Mouse (Mus musculus) macrophage (primary cell): ENCODE measurements around the gene Atg9b. TPM values are rescaled to one million over a fixed set of nuclear protein-coding genes. Genes with fewer than 3 reads are reported as not detected.

Experiments
- H3K27ac ChIP-seq: fragments of 350-480 bp; formaldehyde crosslinking; 2 replicates; pipeline ENCODE4 v1.9.0; 2021
- H3K36me3 ChIP-seq: fragments of 350-480 bp; formaldehyde crosslinking; 2 replicates; pipeline ENCODE4 v1.9.0; 2021; ENCODE audit errors: inconsistent target
- H3K4me3 ChIP-seq: fragments of 350-480 bp; formaldehyde crosslinking; 2 replicates; pipeline ENCODE4 v1.9.0; 2021; ENCODE audit errors: inconsistent target
- H3K79me2 ChIP-seq: fragments of 350-480 bp; formaldehyde crosslinking; 2 replicates; pipeline ENCODE4 v1.9.0; 2021; ENCODE audit errors: inconsistent target
- WGBS: methylation state at CpG from one replicate; pipeline ENCODE4 v1.1.7; 2026; ENCODE audit warnings: inconsistent platforms; ENCODE audit not compliant: missing documents; 5-methylcytosine and 5-hydroxymethylcytosine counted together
- polyA plus RNA-seq: library from polyadenylated mRNA; stranded (reverse); fragments of 250-400 nt; gene quantifications from 3 replicates; pipeline ENCODE4 v1.2.4, GENCODE M21; 2018; ENCODE audit warnings: inconsistent platforms

The Atg9b gene
- polyA plus RNA-seq, 1 experiment from 2014 or later: 1.4 TPM

DNA sequence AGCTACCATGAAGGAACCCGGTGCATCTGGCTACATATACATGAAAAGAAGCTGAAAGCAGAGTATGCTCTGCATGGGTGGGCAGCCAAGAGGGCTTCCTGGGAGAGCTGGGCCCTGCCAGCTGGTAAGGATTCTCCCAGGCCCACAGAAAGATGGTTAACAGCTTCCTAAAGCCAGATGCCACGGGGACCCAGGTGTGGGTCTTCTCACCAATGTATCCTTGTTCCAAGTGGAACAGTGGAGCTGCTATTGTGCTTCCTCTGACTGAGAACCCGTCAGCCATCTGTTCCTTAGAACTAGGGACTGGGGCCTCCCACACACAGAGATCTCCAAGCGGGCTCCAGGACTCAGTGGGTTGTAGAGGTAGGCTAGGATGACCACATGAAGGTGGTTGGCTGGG, 35.2 kb downstream of the Atg9b start:
- Histone ChIP-seq H3K36me3 (no peaks in the 10 kb centered on the region), H3K79me2 (no peaks in the 10 kb centered on the region), H3K4me3 (no peak overlapping the region), H3K27ac (no peak overlapping the region)
- 71% methylated on average over 4 of the region's 4 CpGs for WGBS

DNA sequence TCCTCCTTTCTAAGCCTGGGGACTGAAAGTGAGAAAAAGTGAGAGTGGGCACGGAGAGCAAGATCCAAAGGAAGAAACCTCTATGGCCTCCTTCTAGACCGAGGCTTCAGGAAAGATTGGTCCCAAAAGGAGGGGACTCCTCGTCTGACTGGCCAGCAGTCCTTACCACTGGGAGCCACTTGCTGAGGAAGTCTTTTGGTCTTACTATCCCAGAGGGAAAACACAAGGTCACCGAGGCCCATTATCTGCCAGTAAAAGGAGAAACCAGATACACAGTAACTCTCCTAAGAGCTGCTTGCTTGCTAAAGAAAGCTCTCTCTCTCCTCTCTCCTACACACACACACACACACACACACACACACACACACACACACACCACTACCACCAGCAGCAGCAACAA, 38.6 kb downstream of the Atg9b start:
- Histone ChIP-seq H3K36me3 (no peaks in the 10 kb centered on the region), H3K27ac (no peak overlapping the region), H3K79me2 (no peaks in the 10 kb centered on the region), H3K4me3 (no peak overlapping the region)
- WGBS: 74% methylated on average over 4 of the region's 4 CpGs

DNA sequence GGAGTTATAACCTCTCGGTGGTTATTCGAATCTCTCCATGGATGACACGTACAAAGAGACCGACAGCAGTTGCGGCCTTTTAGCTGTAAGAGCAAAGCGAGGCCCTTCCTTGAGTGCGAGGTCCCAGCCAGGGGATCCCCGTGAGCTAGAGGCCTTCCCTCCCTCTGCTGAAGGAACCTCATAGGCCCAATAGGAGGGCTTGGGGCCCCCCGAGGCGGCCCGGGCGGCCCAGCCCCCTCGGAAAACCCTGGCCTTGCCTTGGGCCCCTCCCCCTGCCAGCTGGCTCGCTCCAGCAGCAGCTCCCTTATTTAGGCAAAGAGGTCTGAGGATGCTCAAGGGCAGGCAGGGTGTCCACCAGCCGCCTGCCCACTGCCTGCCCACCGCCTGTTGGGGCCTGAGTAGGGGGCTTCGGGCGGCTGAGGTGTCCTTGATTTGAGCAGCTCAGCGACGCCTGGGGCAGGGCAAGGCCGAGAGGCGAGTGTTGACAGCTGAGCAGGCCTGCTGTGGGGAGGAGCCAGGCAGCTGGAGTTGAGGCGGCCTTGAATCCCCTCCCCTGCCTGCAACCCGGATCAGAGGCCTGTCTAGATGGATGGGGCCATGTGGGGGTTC, 39.6 kb downstream of the Atg9b start:
- H3K79me2 ChIP-seq: no peaks in the 10 kb centered on the region
- no peak overlapping the region for H3K27ac ChIP-seq
- H3K4me3 ChIP-seq: no peak overlapping the region
- WGBS: 19% methylated on average over 24 of the region's 24 CpGs
- H3K36me3 ChIP-seq: no peaks in the 10 kb centered on the region

- Histone ChIP-seq H3K27ac (no peak overlapping the region), H3K36me3 (no peaks in the 10 kb centered on the region), H3K79me2 (no peaks in the 10 kb centered on the region), H3K4me3 (no peak overlapping the region)
- 2% methylated on average over 40 of the region's 41 CpGs for WGBS
Observed at GRCm38 (mm10) chr5:24351701-24352171, 40.2 kb downstream of the Atg9b start.

- WGBS: 1% methylated on average over 53 of the region's 53 CpGs
- Histone ChIP-seq H3K79me2 (no peaks in the 10 kb centered on the region), H3K4me3 (no peak within 1 kb of the TSS), H3K36me3 (no peaks in the 10 kb centered on the region), H3K27ac (no peak within 1 kb of the TSS)
Observed at GRCm38 (mm10) chr5:24351278-24351677, 40.7 kb downstream of the Atg9b start, which contains the start of gene Kcnh2. TSS of gene Kcnh2 (minus strand) at chr5:24351604.

- no peak overlapping the region for H3K4me3 ChIP-seq
- no peaks in the 10 kb centered on the region for H3K36me3 ChIP-seq
- 74% methylated on average over 11 of the region's 15 CpGs for WGBS
- H3K27ac ChIP-seq: no peak overlapping the region
- H3K79me2 ChIP-seq: no peaks in the 10 kb centered on the region
Observed at GRCm38 (mm10) chr5:24350531-24351250, 41.3 kb downstream of the Atg9b start.

GRCm38 (mm10) chr5:24350073-24350472, 41.9 kb downstream of the Atg9b start:
- no peak overlapping the region for H3K27ac ChIP-seq
- H3K4me3 ChIP-seq: no peak overlapping the region
- H3K36me3 ChIP-seq: no peaks in the 10 kb centered on the region
- H3K79me2 ChIP-seq: no peaks in the 10 kb centered on the region
- WGBS: 83% methylated on average over 3 of the region's 3 CpGs

DNA sequence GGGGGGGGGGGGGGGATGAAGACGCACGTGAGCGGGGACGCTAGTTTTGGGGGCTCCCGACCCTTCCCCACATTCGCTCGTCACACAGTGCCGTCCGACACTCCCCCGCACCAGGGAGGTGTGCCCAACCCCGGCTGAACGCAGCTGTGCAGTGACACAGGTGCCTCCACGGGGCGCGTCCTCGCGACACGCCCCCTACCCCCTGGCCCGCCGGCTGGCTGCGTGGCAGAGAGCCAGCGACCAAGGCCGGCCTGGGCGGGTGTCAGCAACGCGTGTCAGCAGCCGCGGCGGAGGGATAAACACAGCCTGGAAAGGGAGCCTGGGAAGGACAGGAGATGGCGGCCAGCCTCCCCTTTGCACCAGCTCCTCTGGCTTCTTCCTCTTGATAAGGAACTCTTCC, 43.4 kb downstream of the Atg9b start:
- Histone ChIP-seq H3K27ac (no peak overlapping the region), H3K4me3 (no peak overlapping the region), H3K79me2 (no peaks in the 10 kb centered on the region), H3K36me3 (no peaks in the 10 kb centered on the region)
- WGBS: 2% methylated on average over 30 of the region's 30 CpGs

DNA sequence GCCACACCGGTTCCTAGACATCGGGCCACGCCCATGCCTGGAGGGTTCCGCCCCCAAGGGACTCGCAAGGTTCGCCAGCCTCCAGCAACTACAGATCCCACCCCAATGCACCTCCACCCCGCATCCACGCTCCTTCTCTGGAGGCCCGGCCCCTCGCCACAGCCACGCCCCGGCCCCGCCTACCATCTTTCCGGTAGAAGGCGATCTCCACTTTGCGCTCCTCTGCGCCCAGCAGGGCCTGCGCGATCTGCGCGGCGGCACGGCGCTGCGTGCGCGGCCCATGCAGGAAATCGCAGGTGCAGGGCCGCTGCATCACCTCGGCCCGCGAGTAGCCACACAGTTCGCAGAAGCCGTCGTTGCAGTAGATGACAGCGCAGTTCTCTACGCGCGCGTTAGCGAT, 43.8 kb downstream of the Atg9b start:
- no peak overlapping the region for H3K4me3 ChIP-seq
- no peak overlapping the region for H3K27ac ChIP-seq
- WGBS: 1% methylated on average over 41 of the region's 41 CpGs
- H3K36me3 ChIP-seq: no peaks in the 10 kb centered on the region
- H3K79me2 ChIP-seq: no peaks in the 10 kb centered on the region

GRCm38 (mm10) chr5:24347186-24347875, 44.6 kb downstream of the Atg9b start:
- Histone ChIP-seq H3K36me3 (no peaks in the 10 kb centered on the region), H3K4me3 (no peak overlapping the region), H3K27ac (no peak overlapping the region), H3K79me2 (no peaks in the 10 kb centered on the region)
- 88% methylated on average over 7 of the region's 7 CpGs for WGBS

DNA sequence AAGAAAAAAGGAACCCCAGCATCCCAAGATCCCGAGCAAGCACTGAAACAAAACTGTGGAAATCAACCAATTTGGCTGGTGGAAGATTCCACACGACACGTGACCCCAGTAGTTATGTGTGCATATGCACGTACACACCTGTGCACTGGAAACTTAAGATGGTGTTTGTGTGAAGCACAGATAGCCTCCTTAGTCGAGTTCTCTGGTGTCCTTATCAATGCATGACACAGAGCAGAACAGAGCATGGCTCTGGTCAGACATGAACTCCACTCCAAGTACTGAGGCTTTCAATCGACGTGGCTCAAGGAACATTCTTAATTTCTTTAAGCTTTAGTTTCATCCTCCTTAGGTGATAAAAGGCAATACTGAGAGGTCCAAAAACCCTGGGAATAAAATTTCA, 45.6 kb downstream of the Atg9b start:
- Histone ChIP-seq H3K4me3 (no peak overlapping the region), H3K27ac (no peak overlapping the region), H3K36me3 (no peaks in the 10 kb centered on the region), H3K79me2 (no peaks in the 10 kb centered on the region)
- WGBS: 97% methylated on average over 7 of the region's 7 CpGs

- Histone ChIP-seq H3K79me2 (no peaks in the 10 kb centered on the region), H3K36me3 (no peaks in the 10 kb centered on the region), H3K27ac (no peak overlapping the region), H3K4me3 (no peak overlapping the region)
- WGBS: 16% methylated on average over 11 of the region's 12 CpGs
Observed at GRCm38 (mm10) chr5:24344477-24345051, 47.4 kb downstream of the Atg9b start.

DNA sequence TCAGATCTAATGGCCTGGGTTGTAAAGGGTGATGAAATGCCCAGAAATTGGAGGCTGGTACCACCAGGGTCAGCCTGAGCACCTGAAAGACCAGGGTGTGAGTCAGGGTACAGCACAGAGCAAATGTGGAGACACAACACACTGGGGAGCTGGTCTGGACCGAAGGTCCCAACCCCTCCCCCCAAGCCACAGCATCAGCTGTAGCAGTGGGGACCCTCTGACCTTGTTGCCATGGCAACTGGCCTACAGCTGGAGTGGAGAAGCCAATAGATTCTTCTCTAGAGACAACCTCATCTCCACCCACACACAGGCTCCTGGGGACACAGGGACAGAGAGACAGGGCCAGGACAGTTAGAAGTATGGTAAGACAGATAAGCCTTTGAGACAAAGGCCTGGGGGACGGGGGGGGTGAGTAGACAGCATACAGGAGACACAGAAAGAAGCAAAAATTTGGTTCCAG, 47.9 kb downstream of the Atg9b start:
- 48% methylated on average over 2 of the region's 2 CpGs for WGBS
- no peaks in the 10 kb centered on the region for H3K79me2 ChIP-seq
- no peak overlapping the region for H3K4me3 ChIP-seq
- no peak overlapping the region for H3K27ac ChIP-seq
- H3K36me3 ChIP-seq: no peaks in the 10 kb centered on the region

DNA sequence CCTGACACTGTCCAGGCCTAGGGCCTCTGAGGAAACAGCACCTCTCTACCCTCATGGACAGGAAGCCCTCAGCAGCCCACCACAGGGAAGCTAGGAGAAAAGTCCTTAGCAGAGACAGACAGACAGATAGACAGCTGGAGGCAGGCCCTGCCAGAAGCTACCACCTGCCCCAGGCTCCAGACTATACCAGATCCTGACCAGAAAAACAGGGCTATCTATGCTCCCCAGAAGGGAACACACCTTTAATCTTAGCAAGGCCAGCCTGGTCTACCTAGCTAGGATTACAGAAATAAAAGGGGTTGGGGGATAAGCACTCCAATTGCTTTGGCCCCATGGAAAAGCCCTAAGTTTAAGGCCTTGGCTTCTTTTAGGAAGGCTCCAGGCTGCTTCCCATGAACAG, 48.6 kb downstream of the Atg9b start:
- Histone ChIP-seq H3K4me3 (no peak overlapping the region), H3K79me2 (no peaks in the 10 kb centered on the region), H3K36me3 (no peaks in the 10 kb centered on the region), H3K27ac (no peak overlapping the region)

DNA sequence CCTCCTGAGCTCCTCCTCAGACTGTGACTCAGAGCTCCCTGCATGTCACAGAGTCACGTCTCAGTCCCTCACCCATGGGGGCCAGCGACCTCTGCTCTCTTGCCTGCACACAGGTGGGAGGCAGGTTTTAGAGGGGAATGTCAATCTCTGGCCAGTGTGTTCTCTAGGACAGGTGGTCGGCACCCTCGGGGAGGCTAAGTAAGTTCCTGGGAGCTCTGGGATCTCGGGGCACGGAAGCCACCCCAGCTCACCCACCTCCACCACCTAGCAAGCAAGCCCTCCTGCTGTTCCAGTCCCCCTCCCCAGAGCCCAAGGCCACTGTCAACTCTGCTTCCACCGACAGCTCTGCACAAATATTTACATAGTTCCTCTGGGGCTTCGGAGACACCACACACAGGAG, 49.0 kb downstream of the Atg9b start:
- H3K36me3 ChIP-seq: no peaks in the 10 kb centered on the region
- no peaks in the 10 kb centered on the region for H3K79me2 ChIP-seq
- H3K27ac ChIP-seq: no peak overlapping the region
- H3K4me3 ChIP-seq: no peak overlapping the region
- WGBS: 89% methylated on average over 8 of the region's 8 CpGs
